Mouse (Mus musculus) G1E (cell line): ENCODE results near the gene Olfr544. TPM values are rescaled to one million over a fixed set of nuclear protein-coding genes. Genes with fewer than 3 reads are reported as not detected.

Experiments
- ATAC-seq: 2 replicates; pipeline ENCODE4 v1.8.0; 2016; ENCODE audit warnings: mild to moderate bottlenecking; ENCODE audit not compliant: insufficient number of reproducible peaks, poor library complexity, low FRiP score, severe bottlenecking; ENCODE audit errors: extremely low read depth
- DNase-seq: peaks from one replicate; pipeline ENCODE4 v3.0.0; 2012; ENCODE audit warnings: low spot score
- H3K27me3 ChIP-seq: 2 replicates; pipeline ENCODE4 v1.6.1; 2012; ENCODE audit warnings: mild to moderate bottlenecking, low read length, inconsistent platforms; ENCODE audit not compliant: insufficient read depth
- H3K36me3 ChIP-seq: replicated peaks from 2 replicates; pipeline ENCODE3; 2012; ENCODE audit warnings: mild to moderate bottlenecking, inconsistent platforms
- H3K4me1 ChIP-seq: 2 replicates; pipeline ENCODE4 v1.6.1; 2012; ENCODE audit warnings: low read depth, low read length, inconsistent platforms, mixed read lengths; ENCODE audit not compliant: insufficient read depth
- H3K4me3 ChIP-seq: 2 replicates; pipeline ENCODE4 v1.5.1; 2012; ENCODE audit warnings: low read depth, mild to moderate bottlenecking, inconsistent platforms, low read length, moderate library complexity, mixed read lengths
- H3K9me3 ChIP-seq: replicated peaks from 2 replicates; pipeline ENCODE4 v1.6.1; 2012; ENCODE audit warnings: inconsistent platforms
- CTCF ChIP-seq: IDR thresholded peaks from 2 replicates; pipeline ENCODE4 v1.5.1; 2012; ENCODE audit warnings: low read depth, low read length, inconsistent platforms, mixed read lengths
- GATA2 ChIP-seq: IDR thresholded peaks from 2 replicates; pipeline ENCODE4 v1.6.1; 2012; ENCODE audit warnings: low read depth, low read length, inconsistent platforms, borderline replicate concordance
- POLR2AphosphoS5 ChIP-seq: IDR thresholded peaks from 2 replicates; pipeline ENCODE4 v1.6.1; 2012; ENCODE audit warnings: low read depth, low read length, inconsistent platforms; ENCODE audit not compliant: insufficient replicate concordance
- TAL1 ChIP-seq: conservative IDR thresholded peaks from 2 replicates; pipeline ENCODE4 v1.6.1; 2012; ENCODE audit warnings: low read depth, low read length, inconsistent platforms, mixed read lengths
- polyA plus RNA-seq: library from polyadenylated mRNA; stranded (reverse); fragments of >175 nt; gene quantifications from 2 replicates; pipeline ENCODE4 v1.2.3, GENCODE M21; 2012
- total RNA-seq, 2 experiments: library from RNA; stranded (forward) in 1 of 2; stranded (reverse) in 1 of 2; fragments of 200-1000 nt in 1 of 2; fragments of >200 nt in 1 of 2; fragmentation: Nextera tagmentation in 1 of 2; gene quantifications; 2 replicates each; pipeline ENCODE4 v1.2.3; 2014 to 2017

Gene Olfr544
- total and polyA plus RNA-seq, 3 experiments, result not detected

- ATAC-seq (no peak), DNase-seq (peak; percentile 15)
- peaks cover 28% of the 10 kb centered on the region for H3K36me3 ChIP-seq
- H3K4me3 ChIP-seq, result peak overlapping the region; percentile 92; the same call in 1 of the 2 replicates
- H3K27me3 ChIP-seq, result no peaks in the 10 kb centered on the region
- no peak for TF ChIP-seq GATA2
- peaks cover 27% of the 10 kb centered on the region for H3K4me1 ChIP-seq
- no peaks in the 10 kb centered on the region for H3K9me3 ChIP-seq
Measured at GRCm38 (mm10) chr7:102440822-102441656, 47.1 kb downstream of the Olfr544 start.

GRCm38 (mm10) chr7:102434344-102434743, 53.8 kb downstream of the Olfr544 start:
- H3K36me3 ChIP-seq, result peaks cover 55% of the 10 kb centered on the region
- ATAC-seq (no peak), DNase-seq (no peak)
- TF ChIP-seq POLR2AphosphoS5, result no peak
- TF ChIP-seq TAL1, result no peak
- TF ChIP-seq GATA2, result no peak
- no peak for TF ChIP-seq CTCF
- H3K27me3 ChIP-seq, result no peaks in the 10 kb centered on the region
- H3K9me3 ChIP-seq, result no peaks in the 10 kb centered on the region
- peaks cover 6% of the 10 kb centered on the region for H3K4me1 ChIP-seq
- no peak overlapping the region for H3K4me3 ChIP-seq

Other genes with a start within 250 kb of the Olfr544 start
Only the 20 nearest of the 21 such genes appear.
- 240 and 241 TPM in 2 replicates for gene Rhog, start 232.3 kb downstream of the Olfr544 start, total RNA-seq (2014; fragmentation: Nextera tagmentation)
- gene Rhog, start 232.3 kb downstream of the Olfr544 start, total RNA-seq (2017), result 50.4 and 68.5 TPM in 2 replicates
- gene Rhog, start 232.3 kb downstream of the Olfr544 start, polyA plus RNA-seq, result 121 and 212 TPM in 2 replicates
- gene Stim1, start 220.5 kb downstream of the Olfr544 start, total RNA-seq (2014; fragmentation: Nextera tagmentation), result 25.8 and 27.3 TPM in 2 replicates
- 24.2 and 25.1 TPM in 2 replicates for gene Stim1, start 220.5 kb downstream of the Olfr544 start, total RNA-seq (2017)
- 20.2 and 35.8 TPM in 2 replicates for gene Stim1, start 220.5 kb downstream of the Olfr544 start, polyA plus RNA-seq
- gene Rrm1, start 46.6 kb downstream of the Olfr544 start, total RNA-seq (2014; fragmentation: Nextera tagmentation), result 264 and 285 TPM in 2 replicates
- 524 and 591 TPM in 2 replicates for gene Rrm1, start 46.6 kb downstream of the Olfr544 start, total RNA-seq (2017)
- 64.3 and 131 TPM in 2 replicates for gene Rrm1, start 46.6 kb downstream of the Olfr544 start, polyA plus RNA-seq
- gene Olfr543, start 6.6 kb downstream of the Olfr544 start, total RNA-seq (2014; fragmentation: Nextera tagmentation), result not detected in 2 replicates
- 0.27 TPM in 1 of 2 replicates, not detected in the other for gene Olfr543, start 6.6 kb downstream of the Olfr544 start, total RNA-seq (2017)
- not detected in 2 replicates for gene Olfr543, start 6.6 kb downstream of the Olfr544 start, polyA plus RNA-seq
- gene Olfr545, start 11.3 kb upstream of the Olfr544 start, total RNA-seq (2014; fragmentation: Nextera tagmentation), result not detected in 2 replicates
- gene Olfr545, start 11.3 kb upstream of the Olfr544 start, total RNA-seq (2017), result 0.05 TPM in 1 of 2 replicates, not detected in the other
- gene Olfr545, start 11.3 kb upstream of the Olfr544 start, polyA plus RNA-seq, result not detected in 2 replicates
- gene Olfr547, start 46.4 kb upstream of the Olfr544 start, total RNA-seq (2014; fragmentation: Nextera tagmentation), result not detected in 2 replicates
- not detected in 2 replicates for gene Olfr547, start 46.4 kb upstream of the Olfr544 start, total RNA-seq (2017)
- not detected in 2 replicates for gene Olfr547, start 46.4 kb upstream of the Olfr544 start, polyA plus RNA-seq
- gene Olfr548-ps1, start 52.6 kb upstream of the Olfr544 start, total RNA-seq (2014; fragmentation: Nextera tagmentation), result not detected in 2 replicates
- under 0.01 and 0.05 TPM in 2 replicates for gene Olfr548-ps1, start 52.6 kb upstream of the Olfr544 start, total RNA-seq (2017)
- not detected in 2 replicates for gene Olfr548-ps1, start 52.6 kb upstream of the Olfr544 start, polyA plus RNA-seq
- not detected in 2 replicates for gene Olfr549, start 61.6 kb upstream of the Olfr544 start, total RNA-seq (2014; fragmentation: Nextera tagmentation)
- 0.05 and 0.23 TPM in 2 replicates for gene Olfr549, start 61.6 kb upstream of the Olfr544 start, total RNA-seq (2017)
- not detected in 2 replicates for gene Olfr549, start 61.6 kb upstream of the Olfr544 start, polyA plus RNA-seq
- 7.0 and 8.6 TPM in 2 replicates for gene Trim21, start 77.2 kb upstream of the Olfr544 start, total RNA-seq (2014; fragmentation: Nextera tagmentation)
- 19.2 and 23.2 TPM in 2 replicates for gene Trim21, start 77.2 kb upstream of the Olfr544 start, total RNA-seq (2017)
- gene Trim21, start 77.2 kb upstream of the Olfr544 start, polyA plus RNA-seq, result 3.2 and 5.4 TPM in 2 replicates
- not detected in 2 replicates for gene Olfr550, start 83.1 kb upstream of the Olfr544 start, total RNA-seq (2014; fragmentation: Nextera tagmentation)
- 0.06 and 0.11 TPM in 2 replicates for gene Olfr550, start 83.1 kb upstream of the Olfr544 start, total RNA-seq (2017)
- not detected in 2 replicates for gene Olfr550, start 83.1 kb upstream of the Olfr544 start, polyA plus RNA-seq
- gene Olfr551, start 103.6 kb upstream of the Olfr544 start, total RNA-seq (2014; fragmentation: Nextera tagmentation), result not detected in 2 replicates
- gene Olfr551, start 103.6 kb upstream of the Olfr544 start, total RNA-seq (2017), result 0.23 and 0.27 TPM in 2 replicates
- gene Olfr551, start 103.6 kb upstream of the Olfr544 start, polyA plus RNA-seq, result not detected in 2 replicates
- gene Olfr552, start 109.5 kb upstream of the Olfr544 start, total RNA-seq (2014; fragmentation: Nextera tagmentation), result not detected in 2 replicates
- gene Olfr552, start 109.5 kb upstream of the Olfr544 start, total RNA-seq (2017), result 0.05 and 0.17 TPM in 2 replicates
- not detected in 2 replicates for gene Olfr552, start 109.5 kb upstream of the Olfr544 start, polyA plus RNA-seq
- not detected in 2 replicates for gene Olfr553, start 129.9 kb upstream of the Olfr544 start, total RNA-seq (2014; fragmentation: Nextera tagmentation)
- gene Olfr553, start 129.9 kb upstream of the Olfr544 start, total RNA-seq (2017), result 0.12 and 0.22 TPM in 2 replicates
- gene Olfr553, start 129.9 kb upstream of the Olfr544 start, polyA plus RNA-seq, result not detected in 2 replicates
- gene Olfr554, start 150.1 kb upstream of the Olfr544 start, total RNA-seq (2014; fragmentation: Nextera tagmentation), result not detected in 2 replicates
- gene Olfr554, start 150.1 kb upstream of the Olfr544 start, total RNA-seq (2017), result 0.06 and 0.16 TPM in 2 replicates
- not detected in 2 replicates for gene Olfr554, start 150.1 kb upstream of the Olfr544 start, polyA plus RNA-seq
- gene Olfr555, start 170.5 kb upstream of the Olfr544 start, total RNA-seq (2014; fragmentation: Nextera tagmentation), result not detected in 2 replicates
- gene Olfr555, start 170.5 kb upstream of the Olfr544 start, total RNA-seq (2017), result 0.17 and 0.22 TPM in 2 replicates
- not detected in 2 replicates for gene Olfr555, start 170.5 kb upstream of the Olfr544 start, polyA plus RNA-seq
- gene Olfr556, start 176.6 kb upstream of the Olfr544 start, total RNA-seq (2014; fragmentation: Nextera tagmentation), result not detected in 2 replicates
- 0.23 and 0.27 TPM in 2 replicates for gene Olfr556, start 176.6 kb upstream of the Olfr544 start, total RNA-seq (2017)
- not detected in 2 replicates for gene Olfr556, start 176.6 kb upstream of the Olfr544 start, polyA plus RNA-seq
- 12.9 and 19.6 TPM in 2 replicates for gene Trim68, start 199.0 kb upstream of the Olfr544 start, total RNA-seq (2014; fragmentation: Nextera tagmentation)
- gene Trim68, start 199.0 kb upstream of the Olfr544 start, total RNA-seq (2017), result 9.6 and 9.9 TPM in 2 replicates
- gene Trim68, start 199.0 kb upstream of the Olfr544 start, polyA plus RNA-seq, result 2.0 and 2.3 TPM in 2 replicates
- gene Olfr557, start 207.6 kb upstream of the Olfr544 start, total RNA-seq (2014; fragmentation: Nextera tagmentation), result not detected in 2 replicates
- 0.06 TPM in 1 of 2 replicates, not detected in the other for gene Olfr557, start 207.6 kb upstream of the Olfr544 start, total RNA-seq (2017)
- gene Olfr557, start 207.6 kb upstream of the Olfr544 start, polyA plus RNA-seq, result not detected in 2 replicates
- not detected in 2 replicates for gene Olfr558, start 213.9 kb upstream of the Olfr544 start, total RNA-seq (2014; fragmentation: Nextera tagmentation)
- 0.11 and 0.17 TPM in 2 replicates for gene Olfr558, start 213.9 kb upstream of the Olfr544 start, total RNA-seq (2017)
- not detected in 2 replicates for gene Olfr558, start 213.9 kb upstream of the Olfr544 start, polyA plus RNA-seq
- not detected in 2 replicates for gene Olfr33, start 230.8 kb upstream of the Olfr544 start, total RNA-seq (2014; fragmentation: Nextera tagmentation)
- gene Olfr33, start 230.8 kb upstream of the Olfr544 start, total RNA-seq (2017), result not detected in 2 replicates
- gene Olfr33, start 230.8 kb upstream of the Olfr544 start, polyA plus RNA-seq, result not detected in 2 replicates